In the genomic region with DNA sequence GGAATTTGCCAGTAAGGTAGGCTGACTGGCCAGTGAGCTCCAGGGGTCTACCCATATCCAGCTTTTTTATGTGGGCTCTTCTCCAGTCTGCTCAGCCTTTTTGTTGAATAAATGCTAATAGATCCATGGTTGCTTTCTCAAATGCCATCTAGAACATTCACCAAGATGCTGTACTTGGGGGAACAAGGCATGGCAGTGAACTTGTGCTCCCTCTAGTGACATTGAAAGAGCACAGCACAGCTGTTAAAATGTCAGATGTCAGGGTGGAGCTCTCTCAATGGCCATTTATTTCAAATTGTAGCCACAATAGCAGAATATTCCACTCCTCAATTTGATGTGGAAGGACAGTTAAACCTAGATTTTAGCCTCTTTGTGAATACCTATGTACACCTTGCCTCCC, we compare ENCODE assay signal across 10 mouse cellular contexts.
DNase-seq lines count a peak whose midpoint lies in the region; ATAC-seq and TF ChIP-seq lines count a peak whose summit lies in the region.
"Had no signal": no experiment of that assay in that cellular context is flagged by ENCODE, and none has a peak within 500 bp of the region (broad histone marks: within the 10 kb centered on the region; RNA-seq: fewer than 3 reads in every experiment).

No protein-coding gene starts in this region.

- peak; percentile 28 for DNase-seq in A20 (ENCODE audit: low read depth, low spot score)
- DNase-seq in NIH3T3 (ENCODE audit: low read depth): peak; percentile 13
- peak; percentile 60 for DNase-seq in embryo, embryonic 10.5 days (ENCODE audit: low spot score)
- DNase-seq in testis, postnatal 14 days (ENCODE audit: low spot score): no peak
- no peak for DNase-seq in forebrain, embryonic 10.5 days (ENCODE audit: extremely low spot score, low spot score)

- H3K36me3 ChIP-seq in intestine, postnatal 0 days (ENCODE audit: control insufficient read depth, insufficient read depth): no peaks in the 10 kb centered on the region
- no peaks in the 10 kb centered on the region for H3K36me3 ChIP-seq in intestine, embryonic 15.5 days
- no peaks in the 10 kb centered on the region for H3K36me3 ChIP-seq in forebrain, embryonic 10.5 days (replicated peaks)
- H3K36me3 ChIP-seq: hindbrain, embryonic 15.5 days; limb, embryonic 12.5 days had no signal

- TF ChIP-seq CTCF in intestine, postnatal 0 days (IDR thresholded peaks at IDR 0.05; ENCODE audit: low read depth): peak; percentile 86

- ATAC-seq in intestine, postnatal 0 days: no peak
- ATAC-seq in intestine, embryonic 15.5 days: no peak
- ATAC-seq: activated CD4-positive, CD25-positive, alpha-beta regulatory T cell, adult 4 months had no signal

- H3K9me3 ChIP-seq in intestine, postnatal 0 days (ENCODE audit: control insufficient read depth): no peaks in the 10 kb centered on the region
- no peaks in the 10 kb centered on the region for H3K9me3 ChIP-seq in intestine, embryonic 15.5 days
- H3K9me3 ChIP-seq in forebrain, embryonic 10.5 days: no peaks in the 10 kb centered on the region
- H3K9me3 ChIP-seq: hindbrain, embryonic 15.5 days; limb, embryonic 12.5 days had no signal

- H3K27ac ChIP-seq in intestine, postnatal 0 days (ENCODE audit: low read depth, low read length): no peak overlapping the region
- no peak overlapping the region for H3K27ac ChIP-seq in intestine, embryonic 15.5 days
- H3K27ac ChIP-seq in forebrain, embryonic 10.5 days: no peak overlapping the region
- H3K27ac ChIP-seq: hindbrain, embryonic 15.5 days; limb, embryonic 12.5 days had no signal

- no peak overlapping the region for H3K9ac ChIP-seq in intestine, postnatal 0 days (ENCODE audit: low read depth, low read length)
- no peak overlapping the region for H3K9ac ChIP-seq in intestine, embryonic 15.5 days
- H3K9ac ChIP-seq: hindbrain, embryonic 15.5 days; limb, embryonic 12.5 days had no signal

- H3K27me3 ChIP-seq in intestine, postnatal 0 days (replicated peaks; ENCODE audit: control insufficient read depth, insufficient read depth, low read length): no peaks in the 10 kb centered on the region
- no peaks in the 10 kb centered on the region for H3K27me3 ChIP-seq in intestine, embryonic 15.5 days (replicated peaks)
- H3K27me3 ChIP-seq in forebrain, embryonic 10.5 days (ENCODE audit: poor library complexity, severe bottlenecking): no peaks in the 10 kb centered on the region
- H3K27me3 ChIP-seq: hindbrain, embryonic 15.5 days; limb, embryonic 12.5 days had no signal

- no peak overlapping the region for H3K4me3 ChIP-seq in intestine, postnatal 0 days (ENCODE audit: low read depth, low read length)
- H3K4me3 ChIP-seq in intestine, embryonic 15.5 days (replicated peaks): no peak overlapping the region
- H3K4me3 ChIP-seq in forebrain, embryonic 10.5 days: no peak overlapping the region
- H3K4me3 ChIP-seq: hindbrain, embryonic 15.5 days; limb, embryonic 12.5 days had no signal

- H3K4me1 ChIP-seq in intestine, postnatal 0 days (replicated peaks; ENCODE audit: control insufficient read depth, insufficient read depth, low read length): no peaks in the 10 kb centered on the region
- no peaks in the 10 kb centered on the region for H3K4me1 ChIP-seq in intestine, embryonic 15.5 days (replicated peaks)
- no peaks in the 10 kb centered on the region for H3K4me1 ChIP-seq in forebrain, embryonic 10.5 days
- H3K4me1 ChIP-seq: limb, embryonic 12.5 days had no signal

- H3K4me2 ChIP-seq in intestine, postnatal 0 days (replicated peaks; ENCODE audit: low read depth): no peak overlapping the region
- no peak overlapping the region for H3K4me2 ChIP-seq in intestine, embryonic 15.5 days (replicated peaks)
- H3K4me2 ChIP-seq: hindbrain, embryonic 15.5 days; limb, embryonic 12.5 days had no signal

Comparison
In these comparisons a context has a peak if more than half of its experiments do, and no peak if none do; other contexts are left out.
1. DNase-seq: peak in A20 (single experiment), NIH3T3 (single experiment) and embryo, embryonic 10.5 days (single experiment); none in testis, postnatal 14 days (single experiment) and forebrain, embryonic 10.5 days (single experiment).